Mouse (Mus musculus): Measurements from ENCODE around the gene Btbd9. TPM values are rescaled to one million over a fixed set of nuclear protein-coding genes. Genes with fewer than 3 reads are reported as not detected.

The Btbd9 gene
- polyA plus RNA-seq, 1 experiment = 21.3 TPM

GRCm38 (mm10) chr17:30200283-30200682, 376.0 kb downstream of the Btbd9 start:
- Histone ChIP-seq H3K79me2 (ENCODE audit: control insufficient read depth, insufficient read depth) (peaks cover 51% of the 10 kb centered on the region), H3K27me3 (ENCODE audit: control insufficient read depth, insufficient read depth, insufficient read length) (no peaks in the 10 kb centered on the region), H3K4me3 (no peak overlapping the region), H3K4me2 (ENCODE audit: low read depth) (no peak overlapping the region), H3ac (ENCODE audit: control insufficient read depth, insufficient read length) (no peak overlapping the region), H3K36me3 (ENCODE audit: control insufficient read depth, insufficient read depth) (peaks cover 3% of the 10 kb centered on the region)
- no peak for TF ChIP-seq MAX (IDR thresholded peaks at IDR 0.05; ENCODE audit: low read depth)
- no peak for TF ChIP-seq POLR2A (IDR thresholded peaks at IDR 0.05; ENCODE audit: insufficient read length, low read depth)
- TF ChIP-seq REST (IDR thresholded peaks at IDR 0.05; ENCODE audit: insufficient read depth, insufficient read length) = no peak
- TF ChIP-seq E2F4 (IDR thresholded peaks at IDR 0.05; ENCODE audit: insufficient read depth) = no peak

GRCm38 (mm10) chr17:30199374-30200247, 376.7 kb downstream of the Btbd9 start:
- Histone ChIP-seq H3K36me3 (ENCODE audit: control insufficient read depth, insufficient read depth) (peaks cover 7% of the 10 kb centered on the region), H3K4me2 (ENCODE audit: low read depth) (no peak overlapping the region), H3K4me3 (no peak overlapping the region), H3ac (ENCODE audit: control insufficient read depth, insufficient read length) (no peak overlapping the region), H3K79me2 (ENCODE audit: control insufficient read depth, insufficient read depth) (peaks cover 56% of the 10 kb centered on the region), H3K27me3 (ENCODE audit: control insufficient read depth, insufficient read depth, insufficient read length) (no peaks in the 10 kb centered on the region)
- peak; percentile 12 for TF ChIP-seq POLR2A (IDR thresholded peaks at IDR 0.05; ENCODE audit: insufficient read length, low read depth)
- no peak for TF ChIP-seq TCF3 (IDR thresholded peaks at IDR 0.05; ENCODE audit: insufficient read length, low read depth)

GRCm38 (mm10) chr17:30198422-30198821, 377.9 kb downstream of the Btbd9 start:
- Histone ChIP-seq H3K4me3 (no peak overlapping the region), H3K36me3 (ENCODE audit: control insufficient read depth, insufficient read depth) (peaks cover 10% of the 10 kb centered on the region), H3K79me2 (ENCODE audit: control insufficient read depth, insufficient read depth) (peaks cover 49% of the 10 kb centered on the region), H3K4me2 (ENCODE audit: low read depth) (no peak overlapping the region), H3K27me3 (ENCODE audit: control insufficient read depth, insufficient read depth, insufficient read length) (no peaks in the 10 kb centered on the region), H3ac (ENCODE audit: control insufficient read depth, insufficient read length) (no peak overlapping the region)
- TF ChIP-seq MAX (IDR thresholded peaks at IDR 0.05; ENCODE audit: low read depth) (no peak), MYOG (IDR thresholded peaks at IDR 0.05; ENCODE audit: control insufficient read depth in 1 of 3, insufficient read depth in 1 of 3, insufficient read length in 2 of 3, low read depth in 2 of 3) (no peak), MYOD1 (IDR thresholded peaks at IDR 0.05; ENCODE audit: control insufficient read depth in 1 of 3, insufficient read length in 2 of 3, low read depth in 2 of 3) (no peak), POLR2AphosphoS2 (IDR thresholded peaks at IDR 0.05; ENCODE audit: insufficient read length, low read depth) (no peak), TCF3 (IDR thresholded peaks at IDR 0.05; ENCODE audit: insufficient read length, low read depth) (no peak), REST (IDR thresholded peaks at IDR 0.05; ENCODE audit: insufficient read depth, insufficient read length) (no peak), POLR2A (IDR thresholded peaks at IDR 0.05; ENCODE audit: insufficient read length, low read depth) (no peak), E2F4 (IDR thresholded peaks at IDR 0.05; ENCODE audit: insufficient read depth) (no peak), USF1 (IDR thresholded peaks at IDR 0.05; ENCODE audit: low read depth) (no peak)

DNA sequence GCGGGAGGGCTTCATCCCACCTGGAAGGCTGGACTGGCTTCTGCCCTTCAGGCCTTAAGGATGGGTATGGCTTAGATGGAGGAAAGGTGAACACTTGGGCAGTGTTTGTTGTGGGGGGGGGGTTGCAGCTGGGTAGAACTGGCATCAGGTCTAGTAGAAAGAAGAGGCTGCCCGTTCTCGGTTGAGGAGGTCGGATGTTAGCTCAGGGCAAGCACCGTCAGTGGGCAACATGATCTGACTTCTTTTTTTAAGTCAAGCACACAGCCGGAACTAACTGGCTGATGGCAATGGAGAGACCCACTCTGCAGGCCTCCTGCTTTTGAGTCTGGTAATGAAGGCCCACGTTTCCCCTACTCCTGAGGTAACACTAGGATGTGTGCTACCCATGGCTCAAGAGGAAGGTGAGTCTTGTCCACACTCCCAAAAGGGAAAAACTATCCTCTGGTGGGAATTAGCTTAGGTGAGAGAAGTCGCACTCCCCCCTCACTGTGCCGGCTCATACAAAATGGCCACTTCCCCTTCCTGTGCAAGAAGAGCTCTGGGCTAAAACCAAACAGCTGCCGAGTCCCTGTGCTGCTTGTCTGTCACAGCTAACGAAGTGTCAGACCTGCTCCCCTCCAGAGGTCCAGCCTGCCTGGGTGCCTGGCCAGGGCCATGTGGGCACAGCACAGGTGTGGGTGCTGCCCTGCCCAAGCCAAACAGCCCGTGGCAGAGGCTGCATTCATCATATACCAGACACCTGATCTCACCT, 378.8 kb downstream of the Btbd9 start:
- Histone ChIP-seq H3K4me3 (no peak overlapping the region), H3ac (ENCODE audit: control insufficient read depth, insufficient read length) (no peak overlapping the region), H3K4me2 (ENCODE audit: low read depth) (no peak overlapping the region), H3K79me2 (ENCODE audit: control insufficient read depth, insufficient read depth) (peaks cover 50% of the 10 kb centered on the region), H3K36me3 (ENCODE audit: control insufficient read depth, insufficient read depth) (peaks cover 10% of the 10 kb centered on the region), H3K27me3 (ENCODE audit: control insufficient read depth, insufficient read depth, insufficient read length) (no peaks in the 10 kb centered on the region)
- TF ChIP-seq USF1 (IDR thresholded peaks at IDR 0.05; ENCODE audit: low read depth) (no peak), MYOG (IDR thresholded peaks at IDR 0.05; ENCODE audit: control insufficient read depth in 1 of 3, insufficient read depth in 1 of 3, insufficient read length in 2 of 3, low read depth in 2 of 3) (peak in 1 of 3 experiments; percentile 35), CEBPB (IDR thresholded peaks at IDR 0.05; ENCODE audit: insufficient read depth, poor library complexity, severe bottlenecking) (no peak), MAX (IDR thresholded peaks at IDR 0.05; ENCODE audit: low read depth) (no peak), E2F4 (IDR thresholded peaks at IDR 0.05; ENCODE audit: insufficient read depth) (no peak), MYOD1 (IDR thresholded peaks at IDR 0.05; ENCODE audit: control insufficient read depth in 1 of 3, insufficient read length in 2 of 3, low read depth in 2 of 3) (peak in 2 of 3 experiments; percentile 3 to 39)

DNA sequence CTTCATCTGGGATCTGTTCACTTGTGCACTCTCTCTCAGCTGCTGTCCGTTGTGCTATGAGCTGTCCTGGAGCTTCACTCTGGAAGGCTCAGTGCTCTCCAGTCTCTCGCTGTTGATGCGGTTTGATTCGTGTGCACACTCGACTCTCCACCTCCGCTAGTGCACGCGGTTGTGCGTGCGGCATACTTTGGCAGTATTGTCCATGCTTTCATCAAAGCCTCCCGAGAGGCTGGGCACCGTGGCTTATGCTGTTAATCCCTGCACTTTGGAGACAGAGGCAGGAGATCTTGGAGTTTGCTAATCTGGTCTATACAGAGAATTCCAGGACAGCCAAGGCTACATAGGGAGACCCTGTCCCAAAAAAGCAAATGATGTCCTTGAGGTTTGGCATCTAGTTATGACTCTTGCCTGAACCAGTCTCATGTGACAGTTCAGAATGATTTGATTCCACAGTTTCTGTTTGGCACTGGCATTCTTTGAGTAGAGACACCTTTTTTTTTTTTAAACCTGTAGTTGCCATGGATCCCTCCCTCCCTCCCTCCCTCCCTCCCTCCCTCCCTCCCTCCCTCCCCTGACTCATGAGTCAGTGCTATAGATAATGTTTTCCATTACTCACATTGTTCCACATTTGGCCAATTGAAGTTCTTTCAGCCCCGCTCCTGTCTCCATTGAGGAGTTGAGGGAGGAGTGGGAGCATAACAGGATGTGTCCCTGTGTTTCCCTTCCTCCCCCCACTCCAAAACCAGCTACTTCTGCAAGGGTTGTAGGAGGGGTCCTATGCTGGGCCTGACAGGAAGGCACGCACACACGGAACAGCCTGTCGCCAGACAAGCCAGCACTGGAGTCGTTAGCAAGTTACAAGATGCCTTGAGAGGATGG, 379.6 kb downstream of the Btbd9 start:
- TF ChIP-seq MAX (IDR thresholded peaks at IDR 0.05; ENCODE audit: low read depth) = no peak
- no peak for TF ChIP-seq MYOD1 (IDR thresholded peaks at IDR 0.05; ENCODE audit: control insufficient read depth in 1 of 3, insufficient read length in 2 of 3, low read depth in 2 of 3)
- no peak for TF ChIP-seq REST (IDR thresholded peaks at IDR 0.05; ENCODE audit: insufficient read depth, insufficient read length)
- no peak for TF ChIP-seq CEBPB (IDR thresholded peaks at IDR 0.05; ENCODE audit: insufficient read depth, poor library complexity, severe bottlenecking)
- TF ChIP-seq TCF3 (IDR thresholded peaks at IDR 0.05; ENCODE audit: insufficient read length, low read depth) = no peak
- TF ChIP-seq MYOG (IDR thresholded peaks at IDR 0.05; ENCODE audit: control insufficient read depth in 1 of 3, insufficient read depth in 1 of 3, insufficient read length in 2 of 3, low read depth in 2 of 3) = no peak
- TF ChIP-seq POLR2A (IDR thresholded peaks at IDR 0.05; ENCODE audit: insufficient read length, low read depth) = no peak
- no peak for TF ChIP-seq SRF (IDR thresholded peaks at IDR 0.05; ENCODE audit: control insufficient read depth, insufficient read length, low read depth)
- TF ChIP-seq TCF12 (IDR thresholded peaks at IDR 0.05; ENCODE audit: insufficient read depth, poor library complexity, severe bottlenecking) = no peak
- no peak for TF ChIP-seq E2F4 (IDR thresholded peaks at IDR 0.05; ENCODE audit: insufficient read depth)
- no peak for TF ChIP-seq POLR2AphosphoS2 (IDR thresholded peaks at IDR 0.05; ENCODE audit: insufficient read length, low read depth)
- TF ChIP-seq USF1 (IDR thresholded peaks at IDR 0.05; ENCODE audit: low read depth) = no peak
- H3K4me2 ChIP-seq (ENCODE audit: low read depth) = no peak overlapping the region

More for the DNA sequence above, 379.6 kb downstream of the Btbd9 start:
- no peak overlapping the region for H3ac ChIP-seq (ENCODE audit: control insufficient read depth, insufficient read length)
- H3K4me3 ChIP-seq = no peak overlapping the region
- no peaks in the 10 kb centered on the region for H3K27me3 ChIP-seq (ENCODE audit: control insufficient read depth, insufficient read depth, insufficient read length)
- H3K36me3 ChIP-seq (ENCODE audit: control insufficient read depth, insufficient read depth) = peaks cover 10% of the 10 kb centered on the region
- H3K79me2 ChIP-seq (ENCODE audit: control insufficient read depth, insufficient read depth) = peaks cover 42% of the 10 kb centered on the region
